Mouse (Mus musculus): ENCODE results near the gene Arrdc2.

DNA sequence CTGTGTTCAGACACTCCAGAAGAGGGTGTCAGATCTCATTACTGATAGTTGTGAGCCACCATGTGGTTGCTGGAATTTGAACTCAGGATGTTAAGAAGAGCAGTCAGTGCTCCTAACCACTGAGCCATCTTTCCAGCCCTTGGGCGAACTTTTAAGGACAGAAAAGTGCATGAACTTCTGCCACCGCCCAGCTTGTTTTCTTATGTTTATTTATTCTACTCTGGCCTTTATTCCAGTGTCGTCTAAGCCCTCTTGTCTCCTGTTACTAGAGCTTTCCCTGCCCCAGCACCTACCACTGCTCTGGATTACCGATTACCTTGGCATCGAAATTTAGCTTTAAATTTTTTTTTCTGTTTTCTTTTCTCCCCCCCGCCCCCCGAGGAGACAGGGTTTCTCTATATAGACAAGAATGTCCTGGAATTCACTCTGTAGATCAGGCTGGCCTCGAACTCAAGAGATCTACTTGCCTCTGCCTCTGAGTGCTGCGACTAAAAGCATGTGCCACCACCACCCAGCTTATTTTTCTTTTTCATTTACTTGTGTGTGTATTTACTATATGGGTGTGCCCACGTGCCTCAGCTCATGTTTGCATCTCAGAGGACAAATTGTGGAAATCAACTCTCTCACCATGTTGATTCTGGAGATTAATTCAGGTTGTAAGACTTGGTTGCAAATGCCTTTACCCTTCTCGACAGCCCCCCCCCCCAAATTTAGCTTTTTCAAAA lies 36.6 kb downstream of the Arrdc2 start:
- TF ChIP-seq CTCF (IDR thresholded peaks at IDR 0.05; ENCODE audit: low read depth, low read length) (no peak), POLR2A (IDR thresholded peaks at IDR 0.05; ENCODE audit: borderline replicate concordance, low read depth, low read length) (no peak)
